Mouse (Mus musculus): ENCODE data around the gene Auts2.

DNA sequence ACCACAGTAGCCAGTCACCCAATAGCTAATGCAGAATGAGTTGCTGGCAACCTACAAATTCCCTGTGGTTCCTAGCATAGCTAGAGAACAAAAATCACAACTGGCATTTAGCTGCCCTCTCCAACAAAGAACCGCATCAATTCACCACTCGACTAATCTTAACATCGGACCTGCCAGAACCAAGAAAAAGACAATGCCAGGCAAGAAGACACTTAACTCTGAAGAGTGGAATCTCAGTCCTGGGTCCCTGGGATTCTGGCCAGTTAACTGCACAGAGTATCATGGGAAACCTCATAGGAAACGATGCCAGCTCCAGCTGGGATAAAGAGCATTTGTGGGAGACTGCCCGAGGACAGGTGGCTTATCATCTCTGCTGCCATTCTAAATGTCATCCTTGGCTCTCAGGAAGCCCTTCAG, 70.2 kb downstream of the Auts2 start:
- TF ChIP-seq CTCF (conservative IDR thresholded peaks at IDR 0.05 in 1 of 2, IDR thresholded peaks at IDR 0.05 in 1 of 2; ENCODE audit: low read depth in 2 of 2, low read length in 2 of 2) (no peak), TBP (conservative IDR thresholded peaks at IDR 0.05; ENCODE audit: low read depth, low read length) (no peak), KAT2A (IDR thresholded peaks at IDR 0.05; ENCODE audit: insufficient replicate concordance, low read length) (no peak)

All from CH12.LX (cell line).